Mouse (Mus musculus) heart, embryonic 14.5 days (tissue): Measurements from ENCODE around the gene Slc10a4. TPM values are rescaled to one million over a fixed set of nuclear protein-coding genes. Genes with fewer than 3 reads are reported as not detected.

Source experiments
- ATAC-seq: fragments of 200-750 bp; cut with Nextera tagmentation; 2 replicates; pipeline ENCODE4 v1.8.0; 2017; ENCODE audit warnings: low read depth, moderate TSS enrichment; ENCODE audit not compliant: insufficient number of reproducible peaks, insufficient read depth, low FRiP score
- H3K27ac ChIP-seq, 2 experiments: fragments of 200-500 bp in 1 of 2; fragments of 300-500 bp in 1 of 2; sonication (generic) in 1 of 2; replicated peaks in 1 of 2; 2 replicates each; pipeline ENCODE4 v1.5.1; 2012 to 2014; ENCODE audit warnings: low read depth in 2 of 2, low read length in 2 of 2, control low read depth in 1 of 2, mild to moderate bottlenecking in 1 of 2, mixed read lengths in 1 of 2; ENCODE audit not compliant: control insufficient read depth in 1 of 2, insufficient read depth in 1 of 2
- H3K27me3 ChIP-seq: fragments of 300-500 bp; sonication (generic); 2 replicates; pipeline ENCODE4 v1.6.1; 2014; ENCODE audit warnings: mild to moderate bottlenecking, low read length, control low read depth; ENCODE audit not compliant: control insufficient read depth, insufficient read depth
- H3K36me3 ChIP-seq: fragments of 300-500 bp; sonication (generic); 2 replicates; pipeline ENCODE4 v1.6.1; 2014; ENCODE audit warnings: mild to moderate bottlenecking, control low read depth, low read length, mixed read lengths; ENCODE audit not compliant: control insufficient read depth, insufficient read depth
- H3K4me1 ChIP-seq, 2 experiments: fragments of 200-500 bp in 1 of 2; fragments of 300-500 bp in 1 of 2; sonication (generic) in 1 of 2; 2 replicates each; pipeline ENCODE4 v1.6.1; 2012 to 2014; ENCODE audit warnings: low read length in 2 of 2, control low read depth in 1 of 2, mixed read lengths in 1 of 2; ENCODE audit not compliant: control insufficient read depth in 2 of 2, insufficient read depth in 2 of 2
- H3K4me2 ChIP-seq: fragments of 300-500 bp; sonication (generic); 2 replicates; pipeline ENCODE4 v1.6.1; 2014; ENCODE audit warnings: mild to moderate bottlenecking, low read length
- H3K4me3 ChIP-seq, 2 experiments: fragments of 200-500 bp in 1 of 2; fragments of 300-500 bp in 1 of 2; sonication (generic) in 1 of 2; 2 replicates each; pipeline ENCODE4 v1.5.1; 2012 to 2014; ENCODE audit warnings: low read length in 2 of 2, mild to moderate bottlenecking in 2 of 2, control low read depth in 1 of 2, low read depth in 1 of 2, moderate library complexity in 1 of 2; ENCODE audit not compliant: control insufficient read depth in 1 of 2, insufficient read depth in 1 of 2
- H3K9ac ChIP-seq: fragments of 300-500 bp; sonication (generic); 2 replicates; pipeline ENCODE4 v1.6.1; 2014; ENCODE audit warnings: mild to moderate bottlenecking, low read length
- H3K9me3 ChIP-seq: fragments of 300-500 bp; sonication (generic); 2 replicates; pipeline ENCODE4 v1.6.1; 2016; ENCODE audit warnings: low read length, control low read depth; ENCODE audit not compliant: control insufficient read depth
- WGBS: fragments of 180-500 bp; shearing (Covaris S2); extraction: QIAGEN DNeasy Blood & Tissue Kit; methylation state at CpG from one replicate; pipeline ENCODE4 v1.1.7; 2014; 5-methylcytosine and 5-hydroxymethylcytosine counted together
- polyA plus RNA-seq: library from polyadenylated mRNA; unstranded; fragments of >200 nt; fragmentation: Nextera tagmentation; extraction: Ambion mirVana; gene quantifications from 2 replicates; pipeline ENCODE4 v1.2.1, GENCODE M21; 2014

Slc10a4 gene
- polyA plus RNA-seq, 1 experiment from 2014 or later, result 1.7 TPM

GRCm38 (mm10) chr5:72975996-72976395 lies 30.7 kb upstream of the Slc10a4 start:
- no peak overlapping the region for H3K27ac ChIP-seq
- no peaks in the 10 kb centered on the region for H3K9me3 ChIP-seq
- H3K9ac ChIP-seq, result no peak overlapping the region
- H3K4me1 ChIP-seq, result 0 out of 4 replicates have a peak, but pooled peaks cover 0 to 5% of the 10 kb centered on the region in 2 experiments
- no peak overlapping the region for H3K4me3 ChIP-seq
- ATAC-seq, result no peak
- peaks cover 82% of the 10 kb centered on the region for H3K36me3 ChIP-seq
- 91% methylated on average over 6 of the region's 6 CpGs for WGBS
- no peaks in the 10 kb centered on the region for H3K27me3 ChIP-seq
- H3K4me2 ChIP-seq, result no peak overlapping the region

GRCm38 (mm10) chr5:72976539-72976938 lies 30.1 kb upstream of the Slc10a4 start:
- no peak overlapping the region for H3K27ac ChIP-seq
- no peaks in the 10 kb centered on the region for H3K9me3 ChIP-seq
- H3K36me3 ChIP-seq, result peaks cover 82% of the 10 kb centered on the region
- 79% methylated on average over 4 of the region's 4 CpGs for WGBS
- no peak for ATAC-seq
- no peak overlapping the region for H3K4me2 ChIP-seq
- no peak overlapping the region for H3K9ac ChIP-seq
- no peak overlapping the region for H3K4me3 ChIP-seq
- H3K27me3 ChIP-seq, result no peaks in the 10 kb centered on the region
- H3K4me1 ChIP-seq, result 0 out of 4 replicates have a peak, but pooled peaks cover 0 to 5% of the 10 kb centered on the region in 2 experiments

GRCm38 (mm10) chr5:72984091-72984490 lies 22.6 kb upstream of the Slc10a4 start:
- Histone ChIP-seq H3K4me3 (no peak overlapping the region), H3K9ac (no peak overlapping the region), H3K36me3 (peaks cover 25% of the 10 kb centered on the region), H3K4me1 (no peaks in the 10 kb centered on the region), H3K27me3 (no peaks in the 10 kb centered on the region), H3K9me3 (no peaks in the 10 kb centered on the region), H3K4me2 (no peak overlapping the region), H3K27ac (no peak overlapping the region)
- no peak for ATAC-seq
- WGBS, result 3% methylated on average over 2 of the region's 2 CpGs

GRCm38 (mm10) chr5:72987786-72988185 lies 18.9 kb upstream of the Slc10a4 start:
- peaks cover 0 to 5% of the 10 kb centered on the region in 2 experiments; a peak in 2 of 4 replicates for H3K4me1 ChIP-seq
- no peak for ATAC-seq
- H3K9me3 ChIP-seq, result no peaks in the 10 kb centered on the region
- no peaks in the 10 kb centered on the region for H3K27me3 ChIP-seq
- no peak overlapping the region for H3K4me3 ChIP-seq
- H3K4me2 ChIP-seq, result no peak overlapping the region
- H3K27ac ChIP-seq, result no peak overlapping the region
- H3K36me3 ChIP-seq, result no peaks in the 10 kb centered on the region
- 72% methylated on average over 7 of the region's 7 CpGs for WGBS
- H3K9ac ChIP-seq, result no peak overlapping the region

DNA sequence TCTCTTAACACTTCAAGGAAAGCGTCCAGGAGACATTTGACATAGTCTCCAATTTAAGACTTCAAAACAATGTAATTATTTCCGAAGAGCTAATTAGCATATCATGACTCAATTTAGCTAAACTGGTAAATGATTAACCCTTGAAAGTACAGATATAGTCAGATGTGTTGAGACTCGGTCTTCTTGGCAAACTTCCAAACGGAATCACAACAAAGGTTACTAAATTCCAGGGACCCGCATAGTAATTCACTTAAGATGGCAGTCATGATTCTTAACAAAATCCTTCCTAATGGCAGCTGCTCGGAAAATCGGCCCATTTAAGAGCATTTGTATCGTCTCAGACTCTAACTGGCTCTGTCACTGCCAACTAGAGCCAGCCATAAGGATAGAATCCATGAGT lies 16.9 kb upstream of the Slc10a4 start:
- no peak overlapping the region for H3K9ac ChIP-seq

DNA sequence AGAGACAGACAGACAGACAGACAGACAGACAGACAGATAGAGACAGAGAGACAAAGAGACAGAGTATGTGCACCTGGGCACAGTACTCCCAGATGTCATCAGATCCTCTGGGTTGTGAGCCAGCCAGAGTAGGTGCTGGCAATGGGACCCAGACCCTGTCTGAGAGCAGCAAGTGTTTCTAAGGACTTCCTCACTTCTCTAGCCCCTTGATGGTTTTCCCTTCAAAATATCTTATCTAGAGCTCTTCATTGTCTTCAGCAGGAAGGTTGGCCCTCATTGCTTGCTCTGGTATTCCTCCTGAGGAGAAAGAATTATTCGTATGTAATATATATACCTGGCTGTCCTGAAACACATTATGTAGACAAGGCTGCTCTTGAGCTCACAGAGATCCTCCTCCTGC lies 14.2 kb upstream of the Slc10a4 start:
- WGBS, result 66% methylated on average over 1 of the region's 1 CpGs
- Histone ChIP-seq H3K4me3 (no peak overlapping the region), H3K27me3 (no peaks in the 10 kb centered on the region), H3K9ac (no peak overlapping the region), H3K9me3 (no peaks in the 10 kb centered on the region), H3K4me1 (peaks cover 3 to 5% of the 10 kb centered on the region in 2 experiments; a peak in 3 of 4 replicates), H3K4me2 (no peak overlapping the region), H3K27ac (no peak overlapping the region), H3K36me3 (no peaks in the 10 kb centered on the region)
- no peak for ATAC-seq

More for the DNA sequence above, 16.9 kb upstream of the Slc10a4 start:
- no peaks in the 10 kb centered on the region for H3K27me3 ChIP-seq
- H3K4me3 ChIP-seq, result no peak overlapping the region
- no peak overlapping the region for H3K4me2 ChIP-seq
- peaks cover 0 to 5% of the 10 kb centered on the region in 2 experiments; a peak in 3 of 4 replicates for H3K4me1 ChIP-seq
- WGBS, result 64% methylated on average over 8 of the region's 8 CpGs
- ATAC-seq, result no peak
- H3K9me3 ChIP-seq, result no peaks in the 10 kb centered on the region
- no peaks in the 10 kb centered on the region for H3K36me3 ChIP-seq
- H3K27ac ChIP-seq, result no peak overlapping the region

- no peak overlapping the region for H3K9ac ChIP-seq
- no peaks in the 10 kb centered on the region for H3K27me3 ChIP-seq
- no peaks in the 10 kb centered on the region for H3K9me3 ChIP-seq
- no peak overlapping the region for H3K27ac ChIP-seq
- no peak overlapping the region for H3K4me2 ChIP-seq
- ATAC-seq, result no peak
- H3K4me1 ChIP-seq, result peaks cover 3 to 5% of the 10 kb centered on the region in 2 experiments; a peak in 3 of 4 replicates
- no peak overlapping the region for H3K4me3 ChIP-seq
- no peaks in the 10 kb centered on the region for H3K36me3 ChIP-seq
- WGBS, result 77% methylated on average over 8 of the region's 8 CpGs
Observed at GRCm38 (mm10) chr5:72994424-72994823, 12.3 kb upstream of the Slc10a4 start.

DNA sequence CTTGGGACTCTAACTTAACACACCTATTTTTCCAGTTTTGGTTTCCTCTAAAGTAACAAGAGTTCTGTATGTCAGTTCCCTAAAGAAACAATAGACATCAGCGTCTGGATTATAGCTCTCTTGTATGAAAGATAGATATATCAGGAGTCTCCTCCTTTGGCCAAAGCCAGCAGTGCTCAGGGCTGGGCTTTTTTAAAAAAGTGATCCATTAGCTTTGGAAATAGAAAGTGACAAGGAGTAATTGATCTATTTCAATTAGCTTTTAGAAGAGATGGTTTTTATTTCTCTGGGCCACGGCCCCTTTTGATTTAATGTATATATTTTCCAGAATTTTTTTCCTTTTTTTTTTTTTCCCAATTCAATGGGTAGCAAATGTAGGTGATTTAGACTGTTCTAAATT lies 11.8 kb upstream of the Slc10a4 start:
- no peak overlapping the region for H3K9ac ChIP-seq
- ATAC-seq, result no peak
- H3K36me3 ChIP-seq, result no peaks in the 10 kb centered on the region
- no peak overlapping the region for H3K4me2 ChIP-seq
- peaks cover 3 to 5% of the 10 kb centered on the region in 2 experiments; a peak in 3 of 4 replicates for H3K4me1 ChIP-seq
- H3K9me3 ChIP-seq, result no peaks in the 10 kb centered on the region
- WGBS, result 75% methylated on average over 2 of the region's 2 CpGs
- no peak overlapping the region for H3K27ac ChIP-seq
- no peaks in the 10 kb centered on the region for H3K27me3 ChIP-seq
- no peak overlapping the region for H3K4me3 ChIP-seq
